Mouse (Mus musculus): ENCODE results near the gene Gm42906.

DNA sequence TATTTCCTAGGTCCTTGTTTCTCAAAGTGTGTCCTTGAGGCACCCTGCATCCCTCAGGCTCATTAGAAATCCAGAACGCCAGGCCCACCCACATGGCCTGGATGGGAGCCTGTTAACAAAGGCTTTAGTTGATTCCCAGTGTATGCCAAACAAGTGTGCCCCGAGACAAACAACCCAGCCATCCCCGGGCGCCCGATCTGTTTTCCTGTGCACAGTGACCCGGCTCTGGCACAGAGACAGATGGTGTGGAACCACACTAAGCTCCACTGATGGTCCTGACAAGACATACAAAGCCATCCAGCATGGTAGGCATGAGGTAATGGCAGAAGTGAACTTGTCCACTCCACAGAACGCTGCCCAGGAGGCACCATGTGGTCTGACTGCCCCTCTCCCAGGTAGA is 390.1 kb downstream of the Gm42906 start:
- TF ChIP-seq CTCF (IDR thresholded peaks at IDR 0.05; ENCODE audit: low read depth): no peak
- no peak for TF ChIP-seq EP300 (optimal IDR thresholded peaks at IDR 0.05)

All from stomach, postnatal 0 days (tissue).